11 mouse cellular contexts compared by ENCODE assay signal in genomic region chr19:4990256-4990625, GRCm38 (mm10). TPM values are rescaled to one million over a fixed set of nuclear protein-coding genes. Genes with fewer than 3 reads are reported as not detected.
DNase-seq lines count a peak whose midpoint lies in the region; ATAC-seq and TF ChIP-seq lines count a peak whose summit lies in the region.
"Had no signal": no experiment of that assay in that cellular context is flagged by ENCODE, and none has a peak within 500 bp of the region (broad histone marks: within the 10 kb centered on the region; RNA-seq: fewer than 3 reads in every experiment).

Npas4 (minus strand) TSS chr19:4990316.

- peaks cover 98% of the 10 kb centered on the region for H3K27me3 ChIP-seq in forebrain, embryonic 12.5 days
- H3K27me3 ChIP-seq in intestine, embryonic 16.5 days (replicated peaks; ENCODE audit: control insufficient read depth, insufficient read depth, low read length), result peaks cover 25% of the 10 kb centered on the region

- no peaks in the 10 kb centered on the region for H3K36me3 ChIP-seq in forebrain, embryonic 12.5 days (replicated peaks)
- H3K36me3 ChIP-seq in intestine, embryonic 16.5 days (ENCODE audit: control insufficient read depth, insufficient read depth, low read length), result no peaks in the 10 kb centered on the region
- H3K36me3 ChIP-seq: G1E had no signal

- H3K4me2 ChIP-seq in forebrain, embryonic 12.5 days, result peak within 1 kb of the TSS; percentile 52
- 0 out of 2 replicates have a peak within 1 kb of the TSS, but pooled peaks have one; percentile 3 for H3K4me2 ChIP-seq in intestine, embryonic 16.5 days (ENCODE audit: low read depth, low read length)

- H3K4me1 ChIP-seq in forebrain, embryonic 12.5 days, result peaks cover 15% of the 10 kb centered on the region
- no peaks in the 10 kb centered on the region for H3K4me1 ChIP-seq in intestine, embryonic 16.5 days (ENCODE audit: control insufficient read depth, insufficient read depth, low read length)
- peaks cover 53% of the 10 kb centered on the region for H3K4me1 ChIP-seq in olfactory bulb, adult 2 months (ENCODE audit: control insufficient read depth, insufficient read depth, low read length)

- TF ChIP-seq POLR2A in olfactory bulb, adult 2 months (IDR thresholded peaks at IDR 0.05; ENCODE audit: insufficient read depth, low read depth, low read length), result no peak

- no peak for DNase-seq in left cerebral cortex, adult 18-20 months (ENCODE audit: low spot score in 2 of 2)
- no peak for DNase-seq in left cerebral cortex, adult 9 months (ENCODE audit: low spot score in 2 of 2)
- DNase-seq in kidney, adult 8-10 months, result no peak
- no peak for DNase-seq in gastrocnemius, postnatal 25 days
- DNase-seq: lung, postnatal 14 days had no signal

- H3K27ac ChIP-seq in forebrain, embryonic 12.5 days, result no peak within 1 kb of the TSS
- H3K27ac ChIP-seq in intestine, embryonic 16.5 days (ENCODE audit: low read length), result no peak within 1 kb of the TSS
- peak within 1 kb of the TSS; percentile 95 for H3K27ac ChIP-seq in olfactory bulb, adult 2 months (ENCODE audit: insufficient read depth, low read depth, low read length)

- TF ChIP-seq CTCF in olfactory bulb, adult 2 months (IDR thresholded peaks at IDR 0.05; ENCODE audit: insufficient read depth, low read depth, low read length), result no peak

- H3K9me3 ChIP-seq in forebrain, embryonic 12.5 days, result no peaks in the 10 kb centered on the region
- H3K9me3 ChIP-seq in intestine, embryonic 16.5 days (ENCODE audit: control insufficient read depth, low read length), result no peaks in the 10 kb centered on the region

- peak within 1 kb of the TSS; percentile 22 for H3K9ac ChIP-seq in forebrain, embryonic 12.5 days
- no peak within 1 kb of the TSS for H3K9ac ChIP-seq in intestine, embryonic 16.5 days (ENCODE audit: low read depth, low read length)

- 14% methylated on average over 4 of the region's 4 CpGs for WGBS in forebrain, embryonic 12.5 days
- 26% methylated on average over 4 of the region's 4 CpGs for WGBS in intestine, embryonic 16.5 days
- WGBS in olfactory bulb, adult 2 months, result 15% methylated on average over 4 of the region's 4 CpGs

- no peak for ATAC-seq in forebrain, embryonic 12.5 days (ENCODE audit: low FRiP score)
- ATAC-seq in intestine, embryonic 16.5 days, result no peak

- H3K4me3 ChIP-seq in forebrain, embryonic 12.5 days (replicated peaks), result peak within 1 kb of the TSS; percentile 37
- H3K4me3 ChIP-seq in intestine, embryonic 16.5 days (ENCODE audit: low read length), result no peak within 1 kb of the TSS; the same call in 1 of the 2 replicates
- H3K4me3 ChIP-seq in olfactory bulb, adult 2 months (ENCODE audit: insufficient read depth, low read depth, low read length), result peak within 1 kb of the TSS; percentile 81

RNA-seq across cellular contexts. Expression of gene Npas4, which starts in this region (rescaled TPM):
- total RNA-seq in left cerebral cortex, adult 18-20 months (2021), result 10 to 100 TPM; 19.1 to 26.0 TPM
- 0.09 and 0.14 TPM in 2 replicates for polyA plus RNA-seq in forebrain, embryonic 12.5 days (2016; fragmentation: Nextera tagmentation; extraction: Ambion mirVana)
- 0.13 and 0.22 TPM in 2 replicates for polyA plus RNA-seq in intestine, embryonic 16.5 days (2015; fragmentation: Nextera tagmentation; extraction: Ambion mirVana)
- not detected in 2 replicates for polyA plus RNA-seq in olfactory bulb, adult 2 months (2012; ENCODE audit: insufficient read depth, insufficient read length, low replicate concordance, missing spikeins)
- not detected for total RNA-seq in gastrocnemius, postnatal 25 days (2021)
- polyA plus RNA-seq: G1E; limb, embryonic 11.5 days; thymus, postnatal 0 days had no signal

Comparison
In these comparisons a context has a peak if more than half of its experiments do, and no peak if none do; other contexts are left out.
1. RNA of gene Npas4 (total RNA-seq): 19.1 to 26.0 TPM in left cerebral cortex, adult 18-20 months; not detected in gastrocnemius, postnatal 25 days; every median in the first group is over 10 times any median in the second.